Mouse (Mus musculus) hindbrain, postnatal 0 days (tissue): Measurements from ENCODE around the gene Smtnl1. TPM values are rescaled to one million over a fixed set of nuclear protein-coding genes. Genes with fewer than 3 reads are reported as not detected.

Source experiments
- ATAC-seq: fragments of 200-750 bp; cut with Nextera tagmentation; 2 replicates; pipeline ENCODE4 v1.8.0; 2017; ENCODE audit warnings: mild to moderate bottlenecking, moderate TSS enrichment, moderate library complexity
- DNase-seq: peaks from one replicate; pipeline ENCODE4 v3.0.0-alpha.2; 2015; ENCODE audit warnings: low spot score
- H3K27ac ChIP-seq: fragments of 300-500 bp; sonication (generic); 2 replicates; pipeline ENCODE4 v1.5.1; 2014; ENCODE audit warnings: mild to moderate bottlenecking
- H3K27me3 ChIP-seq: fragments of 300-500 bp; sonication (generic); 2 replicates; pipeline ENCODE4 v1.6.1; 2014; ENCODE audit warnings: low read length, mixed read lengths; ENCODE audit not compliant: insufficient read depth
- H3K36me3 ChIP-seq: fragments of 300-500 bp; sonication (generic); 2 replicates; pipeline ENCODE4 v1.6.1; 2014; ENCODE audit warnings: low read length, mixed read lengths; ENCODE audit not compliant: insufficient read depth
- H3K4me1 ChIP-seq: fragments of 300-500 bp; sonication (generic); 2 replicates; pipeline ENCODE4 v1.6.1; 2014; ENCODE audit warnings: antibody characterized with exemption, low read length, mixed read lengths; ENCODE audit not compliant: insufficient read depth
- H3K4me2 ChIP-seq: fragments of 300-500 bp; sonication (generic); 2 replicates; pipeline ENCODE4 v1.6.1; 2014; ENCODE audit warnings: low read depth, mild to moderate bottlenecking, low read length, moderate library complexity, mixed read lengths
- H3K4me3 ChIP-seq: fragments of 300-500 bp; sonication (generic); 2 replicates; pipeline ENCODE4 v1.5.1; 2014; ENCODE audit warnings: low read length
- H3K9ac ChIP-seq: fragments of 300-500 bp; sonication (generic); replicated peaks from 2 replicates; pipeline ENCODE4 v1.6.1; 2014; ENCODE audit warnings: mild to moderate bottlenecking, low read length, moderate library complexity, mixed read lengths
- H3K9me3 ChIP-seq: fragments of 300-500 bp; sonication (generic); 2 replicates; pipeline ENCODE4 v1.6.1; 2016; ENCODE audit warnings: low read length, mixed read lengths
- CTCF ChIP-seq: IDR thresholded peaks from 2 replicates; pipeline ENCODE4 v1.5.1; 2016; ENCODE audit warnings: antibody characterized with exemption, control low read depth, low read depth
- WGBS: fragments of 180-500 bp; shearing (Covaris S2); extraction: QIAGEN DNeasy Blood & Tissue Kit; methylation state at CpG from one replicate; pipeline ENCODE4 v1.1.7; 2014; 5-methylcytosine and 5-hydroxymethylcytosine counted together
- polyA plus RNA-seq: library from polyadenylated mRNA; unstranded; fragments of >200 nt; fragmentation: Nextera tagmentation; extraction: Ambion mirVana; gene quantifications from 2 replicates; pipeline ENCODE4 v1.2.1, GENCODE M21; 2015
- total RNA-seq: library from RNA; depleted of rRNA; stranded (reverse); fragments of >200 nt; gene quantifications from 2 replicates; pipeline ENCODE4 v1.2.3, GENCODE M21; 2014

Gene Smtnl1
- total and polyA plus RNA-seq, 2 experiments from 2014 or later = not detected

GRCm38 (mm10) chr2:84845226-84845625 lies 22.8 kb upstream of the Smtnl1 start:
- no peak for TF ChIP-seq CTCF
- DNase-seq (no peak), ATAC-seq (no peak)

GRCm38 (mm10) chr2:84843654-84844053 lies 21.2 kb upstream of the Smtnl1 start:
- ATAC-seq (no peak), DNase-seq (no peak)
- Histone ChIP-seq H3K4me3 (no peak overlapping the region), H3K27ac (no peak overlapping the region), H3K9ac (no peak overlapping the region), H3K36me3 (no peaks in the 10 kb centered on the region), H3K27me3 (peaks cover 18% of the 10 kb centered on the region), H3K9me3 (no peaks in the 10 kb centered on the region), H3K4me2 (no peak overlapping the region), H3K4me1 (peaks cover 11% of the 10 kb centered on the region; the same call in 1 of the 2 replicates)
- WGBS = 86% methylated on average over 6 of the region's 6 CpGs
- no peak for TF ChIP-seq CTCF

More at GRCm38 (mm10) chr2:84845226-84845625, 22.8 kb upstream of the Smtnl1 start:
- no peak overlapping the region for H3K4me2 ChIP-seq
- no peak overlapping the region for H3K27ac ChIP-seq
- WGBS = 59% methylated on average over 1 of the region's 1 CpGs
- peaks cover 8% of the 10 kb centered on the region; the same call in 1 of the 2 replicates for H3K27me3 ChIP-seq
- no peaks in the 10 kb centered on the region for H3K36me3 ChIP-seq
- no peak overlapping the region for H3K4me3 ChIP-seq
- no peaks in the 10 kb centered on the region; the same call in 1 of the 2 replicates for H3K4me1 ChIP-seq
- no peaks in the 10 kb centered on the region for H3K9me3 ChIP-seq
- no peak overlapping the region for H3K9ac ChIP-seq

GRCm38 (mm10) chr2:84841905-84842304 lies 19.5 kb upstream of the Smtnl1 start:
- Histone ChIP-seq H3K4me3 (no peak overlapping the region), H3K4me2 (no peak overlapping the region), H3K27me3 (peaks cover 26% of the 10 kb centered on the region), H3K9ac (no peak overlapping the region), H3K36me3 (no peaks in the 10 kb centered on the region), H3K4me1 (peaks cover 11% of the 10 kb centered on the region; the same call in 1 of the 2 replicates), H3K27ac (no peak overlapping the region), H3K9me3 (no peaks in the 10 kb centered on the region)
- DNase-seq (no peak), ATAC-seq (no peak)
- no peak for TF ChIP-seq CTCF

- Histone ChIP-seq H3K4me1 (peaks cover 11% of the 10 kb centered on the region; the same call in 1 of the 2 replicates), H3K4me2 (peak overlapping the region; percentile 89), H3K27me3 (peaks cover 26% of the 10 kb centered on the region), H3K9ac (peak overlapping the region; percentile 38), H3K36me3 (no peaks in the 10 kb centered on the region), H3K9me3 (no peaks in the 10 kb centered on the region), H3K27ac (0 out of 2 replicates have a peak overlapping the region, but pooled peaks have one; percentile 48), H3K4me3 (peak overlapping the region; percentile 50)
- TF ChIP-seq CTCF = no peak
- DNase-seq = no peak
- 12% methylated on average over 17 of the region's 17 CpGs for WGBS
- no peak for ATAC-seq
Measured at GRCm38 (mm10) chr2:84840748-84841563, 18.5 kb upstream of the Smtnl1 start.

- DNase-seq (peak; percentile 66), ATAC-seq (peak; percentile 87)
- H3K27ac ChIP-seq = 0 out of 2 replicates have a peak overlapping the region, but pooled peaks have one; percentile 48
- peaks cover 26% of the 10 kb centered on the region for H3K27me3 ChIP-seq
- WGBS = under 1% methylated on average over 54 of the region's 54 CpGs
- no peaks in the 10 kb centered on the region for H3K9me3 ChIP-seq
- no peak for TF ChIP-seq CTCF
- peak overlapping the region; percentile 38 for H3K9ac ChIP-seq
- peak overlapping the region; percentile 50 for H3K4me3 ChIP-seq
- H3K4me2 ChIP-seq = peak overlapping the region; percentile 89
- H3K36me3 ChIP-seq = no peaks in the 10 kb centered on the region
- peaks cover 11% of the 10 kb centered on the region; the same call in 1 of the 2 replicates for H3K4me1 ChIP-seq
Measured at GRCm38 (mm10) chr2:84840016-84840747, 17.7 kb upstream of the Smtnl1 start.

GRCm38 (mm10) chr2:84838993-84839980 lies 16.8 kb upstream of the Smtnl1 start:
- Histone ChIP-seq H3K27me3 (peaks cover 26% of the 10 kb centered on the region), H3K9ac (peak overlapping the region; percentile 38), H3K9me3 (no peaks in the 10 kb centered on the region), H3K27ac (no peak overlapping the region), H3K4me1 (peaks cover 11% of the 10 kb centered on the region; the same call in 1 of the 2 replicates), H3K36me3 (no peaks in the 10 kb centered on the region), H3K4me3 (peak overlapping the region; percentile 50), H3K4me2 (peak overlapping the region; percentile 89)
- under 1% methylated on average over 47 of the region's 47 CpGs for WGBS
- ATAC-seq = no peak; the same call in 1 of the 2 replicates
- DNase-seq = no peak
- TF ChIP-seq CTCF = no peak
